Mouse (Mus musculus): ENCODE measurements around the gene Ccdc92b.

GRCm38 (mm10) chr11:74602286-74602685 is 17.1 kb upstream of the Ccdc92b start:
- TF ChIP-seq CTCF (IDR thresholded peaks at IDR 0.05; ENCODE audit: low read depth, low read length) (no peak), POLR2A (IDR thresholded peaks at IDR 0.05; ENCODE audit: extremely low read depth, insufficient read depth, low read length) (no peak)

All from liver, adult 2 months (tissue).